Mouse (Mus musculus) CD8-positive naive resting alpha-beta T cell, adult 57 days (primary cell): ENCODE measurements around the gene Glyr1. TPM values are rescaled to one million over a fixed set of nuclear protein-coding genes. Genes with fewer than 3 reads are reported as not detected.

ENCODE experiments used
- total RNA-seq: library from RNA; stranded (reverse); gene quantifications from one replicate; pipeline ENCODE4 v1.2.4, GENCODE M21; 2023

Glyr1 gene
- 111 TPM for total RNA-seq

GRCm38 (mm10) chr16:5049774-5050234 lies at the start of gene Glyr1, which contains the start of gene Ubn1:
Gene Glyr1, minus strand, starts transcription at chr16:5049863.
Gene Ubn1, plus strand, starts transcription at chr16:5050057.

GRCm38 (mm10) chr16:5013054-5013838 lies 36.4 kb downstream of the Glyr1 start, which contains the start of gene Rogdi:
Gene Rogdi, minus strand, starts transcription at chr16:5013553.

GRCm38 (mm10) chr16:5007067-5007466 lies 42.6 kb downstream of the Glyr1 start, which contains the start of gene Smim22:
Gene Smim22, plus strand, starts transcription at chr16:5007288.

GRCm38 (mm10) chr16:4997553-4997952 lies 52.1 kb downstream of the Glyr1 start, which contains the start of gene Sept12:
Gene Sept12, minus strand, starts transcription at chr16:4997852.

Other genes with a start within 250 kb of the Glyr1 start
- gene 4930562C15Rik, start 214.4 kb downstream of the Glyr1 start, total RNA-seq = not detected
- 198 TPM for gene Ubald1, start 169.5 kb downstream of the Glyr1 start, total RNA-seq
- 65.7 TPM for gene Mgrn1, start 163.6 kb downstream of the Glyr1 start, total RNA-seq
- gene Nudt16l1, start 111.1 kb downstream of the Glyr1 start, total RNA-seq = 57.1 TPM
- gene Anks3, start 85.7 kb downstream of the Glyr1 start, total RNA-seq = 74.7 TPM
- not detected for gene Sept12, start 52.0 kb downstream of the Glyr1 start, total RNA-seq
- not detected for gene Smim22, start 42.6 kb downstream of the Glyr1 start, total RNA-seq
- gene Rogdi, start 36.3 kb downstream of the Glyr1 start, total RNA-seq = 19.8 TPM
- 103 TPM for gene Ubn1, start 194 bp upstream of the Glyr1 start, total RNA-seq
- 0.46 TPM for gene Ppl, start 82.6 kb upstream of the Glyr1 start, total RNA-seq
- gene Sec14l5, start 97.2 kb upstream of the Glyr1 start, total RNA-seq = not detected
- gene Nagpa, start 154.1 kb upstream of the Glyr1 start, total RNA-seq = 26.2 TPM
- gene AU021092, start 172.4 kb upstream of the Glyr1 start, total RNA-seq = not detected
- 40.1 TPM for gene Alg1, start 183.8 kb upstream of the Glyr1 start, total RNA-seq
- 21.0 TPM for gene Eef2kmt, start 206.1 kb upstream of the Glyr1 start, total RNA-seq